Mouse (Mus musculus) small intestine, adult 2 months (tissue): ENCODE measurements around the gene 1700037H04Rik. TPM values are rescaled to one million over a fixed set of nuclear protein-coding genes. Genes with fewer than 3 reads are reported as not detected.
A peak's percentile ranks its signal among the peaks of the same experiment; 100 is the strongest.

ENCODE experiments used
- H3K27ac ChIP-seq: fragments of 200-500 bp; 2 replicates; pipeline ENCODE4 v1.5.1; 2012; ENCODE audit warnings: low read depth, low read length, control low read depth, inconsistent platforms; ENCODE audit not compliant: insufficient read depth
- H3K27me3 ChIP-seq: fragments of 200-500 bp; 2 replicates; pipeline ENCODE4 v1.6.1; 2012; ENCODE audit warnings: mild to moderate bottlenecking, moderate library complexity, low read length, inconsistent platforms; ENCODE audit not compliant: control insufficient read depth, insufficient read depth
- H3K36me3 ChIP-seq: fragments of 200-500 bp; 2 replicates; pipeline ENCODE4 v1.6.1; 2012; ENCODE audit warnings: mild to moderate bottlenecking, low read length, control low read depth, inconsistent platforms; ENCODE audit not compliant: control insufficient read depth, insufficient read depth
- H3K4me1 ChIP-seq: fragments of 200-500 bp; 2 replicates; pipeline ENCODE4 v1.6.1; 2012; ENCODE audit warnings: low read length, inconsistent platforms, mixed read lengths; ENCODE audit not compliant: control insufficient read depth, insufficient read depth, insufficient read length
- H3K4me3 ChIP-seq: fragments of 200-500 bp; 2 replicates; pipeline ENCODE4 v1.5.1; 2012; ENCODE audit warnings: low read depth, mild to moderate bottlenecking, control low read depth, inconsistent platforms, low read length, moderate library complexity
- CTCF ChIP-seq: fragments of 200-500 bp; IDR thresholded peaks from 2 replicates; pipeline ENCODE4 v1.5.1; 2012; ENCODE audit warnings: low read depth, mild to moderate bottlenecking, control low read depth, inconsistent platforms, low read length, moderate library complexity, mixed read lengths; ENCODE audit not compliant: insufficient replicate concordance, insufficient read length; ENCODE audit errors: extremely low read depth
- POLR2A ChIP-seq: fragments of 200-500 bp; IDR thresholded peaks from 2 replicates; pipeline ENCODE4 v1.6.1; 2012; ENCODE audit warnings: low read depth, mild to moderate bottlenecking, control low read depth, inconsistent platforms, low read length, moderate library complexity
- WGBS: fragments of 180-500 bp; shearing (Covaris S2); methylation state at CpG from one replicate; pipeline ENCODE4 v1.1.7; 2018; 5-methylcytosine and 5-hydroxymethylcytosine counted together
- polyA plus RNA-seq: library from polyadenylated mRNA; depleted of rRNA; stranded (reverse); fragments of >200 nt; gene quantifications from 2 replicates; pipeline ENCODE4 v1.2.3, GENCODE M21; 2012; rRNA removed

Gene 1700037H04Rik
- 52.3 and 57.2 TPM in 2 replicates for polyA plus RNA-seq

DNA sequence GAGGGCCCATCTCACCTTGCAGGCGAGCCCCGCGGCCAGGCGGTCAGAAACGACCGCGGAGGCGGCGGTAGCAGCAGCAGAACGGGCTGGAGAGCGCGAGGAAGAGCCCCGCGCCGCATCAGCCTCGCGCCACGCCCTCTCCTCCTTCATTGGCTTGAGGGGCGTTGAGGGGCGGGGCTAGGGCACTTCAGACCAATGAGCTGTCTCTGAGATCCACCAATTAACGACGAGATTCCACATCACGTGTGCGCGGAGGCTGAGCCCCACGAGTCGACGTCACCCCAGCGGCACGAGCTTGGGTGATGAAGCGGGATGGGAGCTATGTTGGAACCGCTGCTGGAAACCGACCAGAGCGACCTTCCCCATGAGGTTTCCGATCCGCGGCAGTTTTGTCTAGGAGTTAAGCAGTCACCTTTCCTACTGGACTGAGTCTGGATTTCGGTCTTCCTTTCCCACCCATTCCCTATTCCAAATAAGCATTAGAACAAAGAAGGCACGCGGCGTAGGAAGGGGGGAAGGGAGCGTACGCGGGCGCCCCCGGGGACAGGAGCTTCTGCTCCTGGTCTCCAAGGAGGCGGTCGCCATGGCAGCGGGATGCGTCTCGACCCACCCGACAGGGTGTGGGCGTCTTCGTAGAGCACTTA, at the start of gene 1700037H04Rik:
Gene 1700037H04Rik (minus strand): TSS at position 144 of the 644 bp plus-strand sequence.
- H3K27ac ChIP-seq: peak within 1 kb of the TSS; percentile 67
- no peaks in the 10 kb centered on the region for H3K36me3 ChIP-seq
- H3K27me3 ChIP-seq: no peaks in the 10 kb centered on the region
- TF ChIP-seq POLR2A (peak; percentile 55; the same call in 1 of the 2 replicates), CTCF (no peak)
- under 1% methylated on average over 54 of the region's 54 CpGs for WGBS
- peak within 1 kb of the TSS; percentile 78 for H3K4me3 ChIP-seq
- H3K4me1 ChIP-seq: peaks cover 4% of the 10 kb centered on the region

DNA sequence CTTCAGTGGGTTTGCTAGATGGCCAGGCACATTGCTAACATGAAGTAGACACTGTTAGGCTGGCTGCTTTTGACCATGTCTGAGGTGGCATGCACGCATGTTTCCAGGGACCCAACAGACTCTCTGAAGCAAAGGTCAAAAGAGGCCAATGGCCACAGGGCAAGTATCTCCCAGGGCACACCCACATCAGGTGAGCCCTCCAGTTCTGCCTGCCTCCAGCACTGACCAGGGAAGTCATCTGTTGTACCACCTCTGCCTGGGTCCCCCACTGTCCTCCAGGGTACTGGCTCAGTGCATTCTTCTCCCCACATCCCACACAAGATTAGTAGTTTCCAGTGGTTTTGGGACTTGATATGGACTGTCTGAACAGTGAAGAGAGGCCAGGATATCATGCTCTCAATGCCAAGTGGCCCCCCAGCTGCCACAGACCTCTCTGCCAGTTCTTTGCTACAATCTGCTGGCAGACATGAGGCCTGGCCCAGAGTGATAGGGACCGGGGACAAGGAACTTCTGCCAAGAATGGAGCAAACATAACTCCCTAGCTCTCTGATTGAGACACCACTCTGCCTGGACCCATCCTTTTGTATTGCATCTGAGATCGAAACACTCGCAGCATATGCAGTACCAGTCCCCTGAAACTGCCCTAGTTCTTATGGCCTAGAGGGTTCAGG, 49.4 kb upstream of the 1700037H04Rik start:
- peaks cover 10% of the 10 kb centered on the region; the same call in 1 of the 2 replicates for H3K36me3 ChIP-seq
- H3K27ac ChIP-seq: peak overlapping the region; percentile 95
- WGBS: 59% methylated on average over 4 of the region's 4 CpGs
- no peak overlapping the region for H3K4me3 ChIP-seq
- H3K27me3 ChIP-seq: no peaks in the 10 kb centered on the region
- peaks cover 45% of the 10 kb centered on the region for H3K4me1 ChIP-seq
- TF ChIP-seq CTCF (no peak), POLR2A (0 out of 2 replicates have a peak, but pooled peaks have one; percentile 5)

DNA sequence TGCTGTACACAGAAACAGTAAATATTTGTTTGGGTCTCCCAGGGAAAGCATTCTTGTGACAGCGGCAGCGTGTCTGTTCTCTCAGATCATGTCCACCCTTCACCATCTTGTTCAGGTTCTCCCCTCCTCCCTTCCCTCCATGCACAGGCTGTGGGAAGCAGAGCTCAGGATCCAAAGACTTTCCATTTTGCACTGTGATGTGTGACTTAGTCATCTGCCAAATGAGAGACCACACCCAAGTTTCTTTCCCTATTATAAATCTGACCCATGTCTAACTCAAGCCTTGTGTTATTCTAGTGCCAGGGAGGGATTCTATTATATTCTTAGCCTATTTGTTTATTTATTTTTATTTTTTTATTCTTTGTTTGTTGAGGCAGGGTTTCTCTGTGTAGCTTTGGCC, 48.5 kb upstream of the 1700037H04Rik start:
- H3K36me3 ChIP-seq: peaks cover 8% of the 10 kb centered on the region; the same call in 1 of the 2 replicates
- 86% methylated on average over 2 of the region's 2 CpGs for WGBS
- H3K4me1 ChIP-seq: peaks cover 43% of the 10 kb centered on the region
- H3K27ac ChIP-seq: no peak overlapping the region
- H3K4me3 ChIP-seq: no peak overlapping the region
- no peak for TF ChIP-seq POLR2A
- TF ChIP-seq CTCF: no peak
- H3K27me3 ChIP-seq: no peaks in the 10 kb centered on the region

DNA sequence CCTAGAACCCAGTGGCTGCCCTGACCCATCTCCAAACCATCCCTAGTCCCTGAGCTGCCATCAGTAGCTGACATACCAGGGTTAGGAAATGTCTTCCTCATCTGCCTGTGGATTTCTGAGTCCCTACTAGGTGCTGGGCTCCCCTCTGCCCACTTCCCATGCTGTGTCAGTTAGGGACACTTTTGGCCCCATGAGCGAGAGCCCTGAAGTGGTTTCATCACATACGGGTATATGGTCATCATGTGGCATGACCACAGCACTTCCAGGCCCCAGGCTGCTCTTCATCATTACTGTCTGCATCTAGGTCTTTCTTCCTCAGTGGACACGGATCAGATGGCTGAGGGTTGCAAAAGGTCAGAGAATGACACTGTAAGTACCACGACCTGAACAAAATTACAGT, 46.9 kb upstream of the 1700037H04Rik start, which contains the start of gene Ap5s1:
Gene Ap5s1 (plus strand): TSS at position 301 of the 400 bp plus-strand sequence.
- peaks cover 33% of the 10 kb centered on the region for H3K4me1 ChIP-seq
- H3K4me3 ChIP-seq: no peak within 1 kb of the TSS
- TF ChIP-seq POLR2A (no peak), CTCF (no peak)
- H3K27me3 ChIP-seq: no peaks in the 10 kb centered on the region
- H3K36me3 ChIP-seq: no peaks in the 10 kb centered on the region
- H3K27ac ChIP-seq: no peak within 1 kb of the TSS
- WGBS: 88% methylated on average over 4 of the region's 4 CpGs

DNA sequence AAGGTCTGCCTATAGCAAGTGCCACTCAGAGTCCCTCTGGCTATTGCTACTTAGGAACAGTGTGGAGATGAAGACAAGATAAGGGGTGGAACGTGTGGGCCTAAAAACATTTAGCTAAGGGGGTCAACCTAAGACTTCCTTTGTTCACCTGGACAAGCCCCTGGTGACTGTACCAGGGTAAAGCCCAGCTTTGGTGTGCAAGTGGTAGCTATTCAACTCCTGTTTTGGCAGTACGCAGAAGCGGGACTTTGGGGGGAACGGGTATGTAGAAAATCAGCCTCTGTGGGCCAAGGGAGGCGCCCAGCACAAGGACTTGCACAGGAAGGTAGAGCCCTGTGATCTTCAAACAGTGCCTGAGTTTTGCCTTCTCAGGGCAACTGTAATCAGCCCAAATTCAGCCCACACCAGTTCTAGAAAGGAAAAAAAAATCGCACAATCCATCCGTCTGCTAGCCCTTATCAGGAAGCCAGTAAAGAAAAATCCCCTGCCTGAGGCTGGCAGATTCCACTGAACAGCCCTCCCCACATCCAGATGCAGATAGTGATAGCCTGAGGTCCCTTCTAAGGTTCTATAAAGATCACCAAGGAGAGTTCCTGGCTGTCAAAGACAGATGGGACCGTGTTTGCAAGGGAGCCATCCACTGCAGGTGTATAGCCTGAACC, 45.8 kb upstream of the 1700037H04Rik start:
- WGBS: 67% methylated on average over 8 of the region's 8 CpGs
- Histone ChIP-seq H3K27me3 (no peaks in the 10 kb centered on the region), H3K36me3 (no peaks in the 10 kb centered on the region), H3K4me3 (no peak overlapping the region), H3K4me1 (peaks cover 32% of the 10 kb centered on the region), H3K27ac (no peak overlapping the region)
- TF ChIP-seq POLR2A (no peak), CTCF (no peak)

DNA sequence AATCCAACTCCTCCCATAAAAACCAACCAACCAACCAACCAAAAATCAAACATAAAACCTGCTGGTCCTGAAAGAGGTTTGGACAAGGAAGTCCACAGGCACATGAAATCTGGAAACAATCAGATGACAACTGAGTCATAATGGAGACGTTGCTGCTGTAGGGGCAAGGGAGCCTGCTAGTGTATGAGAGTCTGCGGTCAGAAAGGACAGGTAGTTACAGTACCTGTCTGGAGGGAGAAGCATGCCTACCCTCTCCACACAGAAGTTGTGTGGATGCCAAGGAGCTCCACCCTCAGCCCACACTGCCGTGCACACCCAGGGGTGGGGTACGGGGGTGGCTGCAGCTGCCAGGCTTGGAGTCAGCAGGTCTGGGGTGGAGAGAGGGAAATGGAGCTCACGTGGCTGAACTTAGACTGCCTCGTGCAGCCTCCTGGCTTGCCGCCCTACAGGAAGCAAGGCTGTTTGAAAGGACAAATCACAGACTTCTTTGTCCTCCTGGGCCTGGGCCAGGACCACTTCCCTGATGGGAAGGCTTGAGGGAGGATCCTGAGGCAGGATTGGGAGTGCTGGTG, 44.6 kb upstream of the 1700037H04Rik start:
- 2% methylated on average over 7 of the region's 7 CpGs for WGBS
- Histone ChIP-seq H3K4me3 (peak overlapping the region; percentile 11; the same call in 1 of the 2 replicates), H3K27ac (peak overlapping the region; percentile 86), H3K36me3 (no peaks in the 10 kb centered on the region; the same call in 1 of the 2 replicates), H3K4me1 (peaks cover 28% of the 10 kb centered on the region), H3K27me3 (no peaks in the 10 kb centered on the region)
- no peak for TF ChIP-seq CTCF
- TF ChIP-seq POLR2A: peak; percentile 29; the same call in 1 of the 2 replicates

DNA sequence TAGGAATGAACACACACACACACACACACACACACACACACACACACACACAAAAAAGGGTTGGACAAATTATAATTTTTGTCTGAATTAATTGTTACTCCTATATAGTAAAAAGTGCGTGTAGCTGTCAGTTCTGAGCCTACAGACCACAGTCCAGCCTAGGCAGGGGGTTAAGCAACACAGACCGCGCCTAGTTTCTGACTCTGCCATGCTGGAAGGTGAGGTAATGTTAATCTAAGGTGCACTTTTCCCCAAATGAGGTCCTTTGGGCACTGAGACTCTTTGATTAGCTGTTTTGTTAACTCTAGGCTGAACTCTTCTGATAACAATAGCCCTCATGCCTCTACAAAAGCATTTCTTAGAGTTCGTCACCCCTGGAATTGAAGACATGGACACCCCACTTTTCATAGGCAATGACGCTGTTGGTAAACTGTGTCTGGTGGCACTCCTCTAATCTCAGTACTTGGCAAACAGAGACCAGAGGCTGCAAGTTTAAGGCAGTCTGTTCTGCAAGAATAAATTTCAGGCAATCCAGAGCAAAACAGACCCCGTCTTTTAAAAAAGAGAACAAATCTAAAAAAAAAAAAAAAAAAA, 44.0 kb upstream of the 1700037H04Rik start:
- Histone ChIP-seq H3K27me3 (no peaks in the 10 kb centered on the region), H3K27ac (peak overlapping the region; percentile 86), H3K36me3 (no peaks in the 10 kb centered on the region; the same call in 1 of the 2 replicates), H3K4me1 (peaks cover 23% of the 10 kb centered on the region), H3K4me3 (no peak overlapping the region)
- WGBS: 40% methylated on average over 6 of the region's 6 CpGs
- TF ChIP-seq POLR2A: no peak
- TF ChIP-seq CTCF: no peak
